Mouse (Mus musculus) heart, postnatal 10 days (tissue): ENCODE data around the gene Zc3hav1l. TPM values are rescaled to one million over a fixed set of nuclear protein-coding genes. Genes with fewer than 3 reads are reported as not detected.

Source experiments
- total RNA-seq, 2 experiments: library from RNA; stranded (reverse); gene quantifications; 2 replicates each; pipeline ENCODE4 v1.2.3; 2021

Gene Zc3hav1l
- total RNA-seq, 2 experiments from 2014 or later: 5.7 to 7.6 TPM

Other genes starting within 250 kb of the Zc3hav1l start
- gene Tmem213, start 190.0 kb downstream of the Zc3hav1l start, total RNA-seq: not detected
- gene Atp6v0a4, start 174.7 kb downstream of the Zc3hav1l start, total RNA-seq: 1 to 10 TPM; 3.5 to 5.1 TPM
- 1 to 10 TPM; 2.8 to 3.0 TPM for gene D630045J12Rik, start 45.2 kb downstream of the Zc3hav1l start, total RNA-seq
- 10 to 100 TPM; 20.7 to 21.5 TPM for gene Zc3hav1, start 55.3 kb upstream of the Zc3hav1l start, total RNA-seq
- 1 to 10 TPM; 3.1 to 3.3 TPM for gene Ttc26, start 82.2 kb upstream of the Zc3hav1l start, total RNA-seq
- gene Ubn2, start 134.7 kb upstream of the Zc3hav1l start, total RNA-seq: 10 to 100 TPM; 27.7 to 28.3 TPM
- 100 to 1,000 TPM; 217 to 225 TPM for gene Fmc1, start 234.2 kb upstream of the Zc3hav1l start, total RNA-seq